Mouse (Mus musculus): ENCODE data around the gene Hesx1. TPM values are rescaled to one million over a fixed set of nuclear protein-coding genes. Genes with fewer than 3 reads are reported as not detected.

The Hesx1 gene
- polyA plus RNA-seq, 1 experiment from 2014 or later: 0.25 TPM

GRCm38 (mm10) chr14:27051511-27051895 is 57.3 kb downstream of the Hesx1 start:
- H3K4me1 ChIP-seq (ENCODE audit: control insufficient read depth, insufficient read depth, low read length): peaks cover 62% of the 10 kb centered on the region
- DNase-seq (ENCODE audit: low spot score) (no peak), ATAC-seq (ENCODE audit: insufficient number of reproducible peaks, low FRiP score, low TSS enrichment, low read depth) (0 out of 2 replicates have a peak, but pooled peaks have one; percentile 7)
- H3K9ac ChIP-seq (ENCODE audit: low read length): no peak overlapping the region
- H3K36me3 ChIP-seq (ENCODE audit: control insufficient read depth, insufficient read depth, low read length): no peaks in the 10 kb centered on the region
- WGBS: 39% methylated on average over 5 of the region's 5 CpGs
- no peak overlapping the region for H3K4me3 ChIP-seq (ENCODE audit: low read depth, low read length)
- H3K27me3 ChIP-seq (ENCODE audit: control insufficient read depth, insufficient read depth, low read length): no peaks in the 10 kb centered on the region
- H3K27ac ChIP-seq (replicated peaks; ENCODE audit: low read depth, low read length): peak overlapping the region; percentile 84
- H3K9me3 ChIP-seq (ENCODE audit: control insufficient read depth, low read length): no peaks in the 10 kb centered on the region
- H3K4me2 ChIP-seq (ENCODE audit: low read depth, severe bottlenecking): peak overlapping the region; percentile 0; the same call in 1 of the 2 replicates

Other genes with a start within 250 kb of the Hesx1 start
- gene Asb14, start 99.9 kb upstream of the Hesx1 start, polyA plus RNA-seq (2014; fragmentation: Nextera tagmentation; extraction: Ambion mirVana): 0.11 and 0.13 TPM in 2 replicates
- gene Appl1, start 23.2 kb upstream of the Hesx1 start, polyA plus RNA-seq (2014; fragmentation: Nextera tagmentation; extraction: Ambion mirVana): 34.2 and 36.8 TPM in 2 replicates
- 11.3 and 12.3 TPM in 2 replicates for gene Il17rd, start 44.5 kb downstream of the Hesx1 start, polyA plus RNA-seq (2014; fragmentation: Nextera tagmentation; extraction: Ambion mirVana)
- gene Arhgef3, start 120.5 kb downstream of the Hesx1 start, polyA plus RNA-seq (2014; fragmentation: Nextera tagmentation; extraction: Ambion mirVana): 17.8 and 18.7 TPM in 2 replicates

Measured in limb, embryonic 11.5 days (tissue).